Comparison of ENCODE assay signal across 13 mouse cellular contexts in genomic region chr12:99559483-99559882, GRCm38 (mm10). TPM values are rescaled to one million over a fixed set of nuclear protein-coding genes. Genes with fewer than 3 reads are reported as not detected.
A peak's percentile ranks its signal among the peaks of the same experiment; 100 is the strongest.
DNase-seq lines count a peak whose midpoint lies in the region; ATAC-seq and TF ChIP-seq lines count a peak whose summit lies in the region.
"Had no signal": no experiment of that assay in that cellular context is flagged by ENCODE, and none has a peak within 500 bp of the region (broad histone marks: within the 10 kb centered on the region; RNA-seq: fewer than 3 reads in every experiment).

No protein-coding gene starts in this region.

- TF ChIP-seq EP300 in liver, postnatal 0 days (IDR thresholded peaks at IDR 0.05; ENCODE audit: low read depth) = peak; percentile 78

- no peaks in the 10 kb centered on the region for H3K27me3 ChIP-seq in spleen, adult 2 months (ENCODE audit: control insufficient read depth, insufficient read depth, low read length)
- H3K27me3 ChIP-seq in liver, postnatal 0 days (ENCODE audit: insufficient read depth, low read length) = no peaks in the 10 kb centered on the region
- H3K27me3 ChIP-seq: hindbrain, embryonic 12.5 days; limb, embryonic 13.5 days had no signal

- 8% methylated on average over 11 of the region's 11 CpGs for WGBS in spleen, adult 2 months
- 24% methylated on average over 11 of the region's 11 CpGs for WGBS in liver, postnatal 0 days (ENCODE audit: insufficient replicate concordance)

- H3K27ac ChIP-seq in spleen, adult 2 months (ENCODE audit: insufficient read depth, low read length) = peak overlapping the region; percentile 27; the same call in 1 of the 2 replicates
- H3K27ac ChIP-seq in liver, postnatal 0 days (ENCODE audit: low read depth) = peak overlapping the region; percentile 5; the same call in 1 of the 2 replicates
- H3K27ac ChIP-seq: hindbrain, embryonic 12.5 days; limb, embryonic 13.5 days; midbrain, embryonic 10.5 days had no signal

- ATAC-seq in liver, postnatal 0 days = no peak

- no peak overlapping the region for H3K4me3 ChIP-seq in spleen, adult 2 months (ENCODE audit: extremely low read depth, insufficient read depth, insufficient read length)
- no peak overlapping the region for H3K4me3 ChIP-seq in liver, postnatal 0 days (ENCODE audit: low read depth, low read length)
- H3K4me3 ChIP-seq: hindbrain, embryonic 12.5 days; limb, embryonic 13.5 days; midbrain, embryonic 10.5 days had no signal

- peak; percentile 89 for DNase-seq in heart, adult 11 months
- no peak for DNase-seq in heart, postnatal 4 days
- DNase-seq in spleen, adult 2 months (ENCODE audit: low read depth in 1 of 2, low spot score in 2 of 2) = no peak
- DNase-seq in spleen, postnatal 14 days (ENCODE audit: low spot score in 2 of 2) = no peak
- no peak for DNase-seq in liver, postnatal 0 days
- no peak for DNase-seq in right cerebral cortex, postnatal 4 days
- DNase-seq in c-Kit-positive CD71-positive TER-119-positive erythroid progenitor cells, embryonic 14.5 days (ENCODE audit: low spot score) = no peak
- DNase-seq in lung, adult 18-20 months = no peak
- DNase-seq: cerebellum, postnatal 14 days; kidney, adult 9 months had no signal

- peaks cover 4% of the 10 kb centered on the region for H3K36me3 ChIP-seq in spleen, adult 2 months (ENCODE audit: control insufficient read depth, insufficient read depth, low read length)
- no peaks in the 10 kb centered on the region for H3K36me3 ChIP-seq in liver, postnatal 0 days (replicated peaks; ENCODE audit: insufficient read depth, low read length)
- H3K36me3 ChIP-seq: hindbrain, embryonic 12.5 days had no signal

- H3K4me1 ChIP-seq in spleen, adult 2 months (ENCODE audit: control insufficient read depth, insufficient read depth, insufficient read length) = peaks cover 24% of the 10 kb centered on the region
- H3K4me1 ChIP-seq in liver, postnatal 0 days (ENCODE audit: insufficient read depth) = peaks cover 25% of the 10 kb centered on the region

- no peaks in the 10 kb centered on the region for H3K9me3 ChIP-seq in liver, postnatal 0 days (ENCODE audit: low read length)
- H3K9me3 ChIP-seq: hindbrain, embryonic 12.5 days; limb, embryonic 13.5 days; midbrain, embryonic 10.5 days had no signal

- no peak overlapping the region for H3K9ac ChIP-seq in liver, postnatal 0 days (replicated peaks)
- H3K9ac ChIP-seq: hindbrain, embryonic 12.5 days; limb, embryonic 13.5 days had no signal

- TF ChIP-seq CTCF in spleen, adult 2 months (IDR thresholded peaks at IDR 0.05; ENCODE audit: extremely low read depth, insufficient read depth, insufficient read length, insufficient replicate concordance) = no peak
- TF ChIP-seq CTCF in liver, postnatal 0 days (IDR thresholded peaks at IDR 0.05; ENCODE audit: low read depth) = no peak

- no peak for TF ChIP-seq POLR2A in spleen, adult 2 months (IDR thresholded peaks at IDR 0.05; ENCODE audit: low read depth, low read length)

- peak overlapping the region; percentile 2; the same call in 1 of the 2 replicates for H3K4me2 ChIP-seq in liver, postnatal 0 days (ENCODE audit: low read depth, low read length)
- H3K4me2 ChIP-seq: hindbrain, embryonic 12.5 days; limb, embryonic 13.5 days had no signal

RNA-seq across cellular contexts. Expression of gene Foxn3, which starts 3.9 kb away (rescaled TPM):
- 100 to 1,000 TPM; 113 to 131 TPM for total RNA-seq in heart, postnatal 4 days (2021)
- polyA plus RNA-seq in spleen, adult 2 months (2012; rRNA removed) = 37.8 and 54.8 TPM in 2 replicates
- polyA plus RNA-seq in liver, postnatal 0 days (2015; fragmentation: Nextera tagmentation; extraction: Ambion mirVana) = 28.7 and 31.2 TPM in 2 replicates
